Mouse (Mus musculus) kidney, adult 2 months (tissue): ENCODE measurements around the gene Cdh4. TPM values are rescaled to one million over a fixed set of nuclear protein-coding genes. Genes with fewer than 3 reads are reported as not detected.

Source experiments
- DNase-seq: peaks from one replicate; pipeline ENCODE4 v3.0.0; 2021
- H3K27ac ChIP-seq: fragments of 200-500 bp; 2 replicates; pipeline ENCODE4 v1.5.1; 2012; ENCODE audit warnings: low read depth, low read length, control low read depth, inconsistent platforms; ENCODE audit not compliant: insufficient read depth
- H3K27me3 ChIP-seq: fragments of 200-500 bp; replicated peaks from 2 replicates; pipeline ENCODE4 v1.6.1; 2012; ENCODE audit warnings: mild to moderate bottlenecking, moderate library complexity, low read length, inconsistent platforms; ENCODE audit not compliant: control insufficient read depth, insufficient read depth
- H3K36me3 ChIP-seq: fragments of 200-500 bp; 2 replicates; pipeline ENCODE4 v1.6.1; 2012; ENCODE audit warnings: mild to moderate bottlenecking, moderate library complexity, low read length, inconsistent platforms; ENCODE audit not compliant: control insufficient read depth, insufficient read depth
- H3K4me1 ChIP-seq: fragments of 200-500 bp; 2 replicates; pipeline ENCODE4 v1.6.1; 2011; ENCODE audit warnings: low read length; ENCODE audit not compliant: control insufficient read depth, insufficient read depth
- H3K4me3 ChIP-seq: fragments of 200-500 bp; 2 replicates; pipeline ENCODE4 v1.5.1; 2011; ENCODE audit warnings: mild to moderate bottlenecking, low read depth, low read length, control low read depth; ENCODE audit not compliant: insufficient read depth
- CTCF ChIP-seq: fragments of 200-500 bp; conservative IDR thresholded peaks from 2 replicates; pipeline ENCODE4 v1.5.1; 2011; ENCODE audit warnings: low read depth, mild to moderate bottlenecking, control low read depth, low read length, moderate library complexity, mixed read lengths; ENCODE audit not compliant: insufficient read depth, insufficient read length
- POLR2A ChIP-seq: fragments of 200-500 bp; IDR thresholded peaks from one replicate; pipeline ENCODE4 v1.6.1; 2011; ENCODE audit warnings: low read depth, low read length, control low read depth
- WGBS: fragments of 180-500 bp; shearing (Covaris S2); methylation state at CpG from one replicate; pipeline ENCODE4 v1.1.7; 2018; 5-methylcytosine and 5-hydroxymethylcytosine counted together
- polyA plus RNA-seq: library from polyadenylated mRNA; depleted of rRNA; stranded (reverse); fragments of >200 nt; gene quantifications from 2 replicates; pipeline ENCODE4 v1.2.3, GENCODE M21; 2012

Gene Cdh4
- polyA plus RNA-seq, 1 experiment: 1.2 TPM

GRCm38 (mm10) chr2:179586436-179586835 is 144.2 kb downstream of the Cdh4 start:
- Histone ChIP-seq H3K27ac (no peak overlapping the region), H3K4me1 (no peaks in the 10 kb centered on the region), H3K4me3 (no peak overlapping the region), H3K36me3 (no peaks in the 10 kb centered on the region), H3K27me3 (no peaks in the 10 kb centered on the region)
- TF ChIP-seq CTCF: no peak
- no peak for TF ChIP-seq POLR2A
- DNase-seq: no peak
- 81% methylated on average over 11 of the region's 11 CpGs for WGBS

GRCm38 (mm10) chr2:179587069-179587468 is 144.8 kb downstream of the Cdh4 start:
- no peaks in the 10 kb centered on the region for H3K27me3 ChIP-seq
- no peak for DNase-seq
- 85% methylated on average over 2 of the region's 2 CpGs for WGBS
- H3K4me1 ChIP-seq: no peaks in the 10 kb centered on the region
- no peaks in the 10 kb centered on the region for H3K36me3 ChIP-seq
- H3K27ac ChIP-seq: no peak overlapping the region
- TF ChIP-seq CTCF (no peak), POLR2A (no peak)
- no peak overlapping the region for H3K4me3 ChIP-seq

GRCm38 (mm10) chr2:179591661-179592060 is 149.4 kb downstream of the Cdh4 start:
- no peaks in the 10 kb centered on the region for H3K27me3 ChIP-seq

GRCm38 (mm10) chr2:179595013-179595412 is 152.8 kb downstream of the Cdh4 start:
- Histone ChIP-seq H3K4me3 (no peak overlapping the region), H3K27me3 (no peaks in the 10 kb centered on the region), H3K27ac (no peak overlapping the region), H3K4me1 (no peaks in the 10 kb centered on the region), H3K36me3 (no peaks in the 10 kb centered on the region)
- TF ChIP-seq POLR2A: no peak
- TF ChIP-seq CTCF: no peak
- DNase-seq: peak; percentile 4
- WGBS: 70% methylated on average over 4 of the region's 4 CpGs

More at GRCm38 (mm10) chr2:179591661-179592060, 149.4 kb downstream of the Cdh4 start:
- Histone ChIP-seq H3K4me3 (no peak overlapping the region), H3K4me1 (no peaks in the 10 kb centered on the region), H3K36me3 (no peaks in the 10 kb centered on the region), H3K27ac (no peak overlapping the region)
- 56% methylated on average over 5 of the region's 5 CpGs for WGBS
- TF ChIP-seq POLR2A (no peak), CTCF (no peak)
- DNase-seq: no peak

- TF ChIP-seq CTCF (no peak), POLR2A (no peak)
- no peaks in the 10 kb centered on the region for H3K36me3 ChIP-seq
- H3K4me3 ChIP-seq: no peak overlapping the region
- H3K4me1 ChIP-seq: no peaks in the 10 kb centered on the region
- H3K27me3 ChIP-seq: no peaks in the 10 kb centered on the region
- no peak for DNase-seq
- no peak overlapping the region for H3K27ac ChIP-seq
- 87% methylated on average over 11 of the region's 11 CpGs for WGBS
These were observed 156.7 kb downstream of the Cdh4 start for GRCm38 (mm10) chr2:179598886-179599285.

GRCm38 (mm10) chr2:179599886-179600285 is 157.7 kb downstream of the Cdh4 start:
- Histone ChIP-seq H3K4me1 (no peaks in the 10 kb centered on the region), H3K27ac (no peak overlapping the region), H3K4me3 (no peak overlapping the region), H3K36me3 (no peaks in the 10 kb centered on the region), H3K27me3 (no peaks in the 10 kb centered on the region)
- DNase-seq: no peak
- TF ChIP-seq POLR2A (no peak), CTCF (no peak)
- 69% methylated on average over 1 of the region's 1 CpGs for WGBS

- Histone ChIP-seq H3K27ac (no peak overlapping the region), H3K4me1 (no peaks in the 10 kb centered on the region), H3K36me3 (no peaks in the 10 kb centered on the region), H3K27me3 (no peaks in the 10 kb centered on the region), H3K4me3 (no peak overlapping the region)
- DNase-seq: no peak
- 87% methylated on average over 2 of the region's 2 CpGs for WGBS
- no peak for TF ChIP-seq POLR2A
- TF ChIP-seq CTCF: no peak
These were observed 158.1 kb downstream of the Cdh4 start for GRCm38 (mm10) chr2:179600347-179600746.
